Mouse (Mus musculus): ENCODE data around the gene Adat3.

GRCm38 (mm10) chr10:80583047-80583446, 19.6 kb upstream of the Adat3 start:
- TF ChIP-seq CTCF (IDR thresholded peaks at IDR 0.05; ENCODE audit: low read depth) = no peak
- no peak for TF ChIP-seq EP300 (IDR thresholded peaks at IDR 0.05; ENCODE audit: low read depth)

All from liver, postnatal 0 days (tissue).